Mouse (Mus musculus): ENCODE measurements around the gene Zrsr1. TPM values are rescaled to one million over a fixed set of nuclear protein-coding genes. Genes with fewer than 3 reads are reported as not detected.

Gene Zrsr1
- total and polyA plus RNA-seq, 3 experiments, result 10.4 to 15.8 TPM; not detected in 1

DNA sequence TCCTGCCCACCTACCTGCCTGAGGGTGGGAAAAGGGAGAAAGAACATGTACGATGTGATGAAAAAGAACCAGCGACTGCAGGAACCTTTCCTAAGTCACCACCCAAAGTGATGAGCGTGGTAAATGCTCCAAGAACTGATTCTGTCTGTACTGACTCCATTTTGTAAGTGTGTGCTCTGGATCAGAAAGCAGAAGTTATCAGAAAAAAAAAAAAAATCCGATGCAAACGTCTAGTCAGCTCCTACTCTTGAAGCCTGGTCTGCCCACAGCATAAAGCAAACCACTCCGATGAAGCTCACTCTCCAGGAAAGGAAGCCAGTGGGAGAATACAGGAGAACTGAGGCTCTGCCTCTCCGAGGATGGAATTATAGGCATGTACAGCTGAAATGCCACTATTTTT, 19.1 kb upstream of the Zrsr1 start:
- Histone ChIP-seq H3K4me3 (ENCODE audit: control insufficient read depth in 1 of 2, insufficient read depth in 1 of 2, low read depth in 2 of 2, low read length in 2 of 2) (no peak overlapping the region), H3K36me3 (ENCODE audit: control insufficient read depth in 1 of 2, insufficient read depth in 2 of 2, low read length in 2 of 2) (peaks cover 0 to 10% of the 10 kb centered on the region in 2 experiments; a peak in 3 of 4 replicates), H3K79me2 (ENCODE audit: control insufficient read depth, insufficient read depth, low read length, poor library complexity) (no peaks in the 10 kb centered on the region), H3K9ac (ENCODE audit: control insufficient read depth, low read depth, low read length, poor library complexity, severe bottlenecking) (no peak overlapping the region), H3K9me3 (replicated peaks; ENCODE audit: insufficient read depth, low read length) (no peaks in the 10 kb centered on the region), H3K27ac (ENCODE audit: control insufficient read depth, low read depth, low read length) (no peak overlapping the region), H3K27me3 (ENCODE audit: control insufficient read depth in 1 of 2, insufficient read depth in 2 of 2, low read length in 2 of 2) (no peaks in the 10 kb centered on the region), H3K4me1 (ENCODE audit: control insufficient read depth in 1 of 2, insufficient read depth in 2 of 2, low read length in 2 of 2) (peaks cover 3 to 10% of the 10 kb centered on the region in 2 experiments)
- TF ChIP-seq ZNF384 (IDR thresholded peaks at IDR 0.05; ENCODE audit: low read depth, low read length) (peak; percentile 60), MXI1 (IDR thresholded peaks at IDR 0.05; ENCODE audit: low read depth, low read length) (no peak)
- no peak for DNase-seq (ENCODE audit: low read depth, low spot score)

DNA sequence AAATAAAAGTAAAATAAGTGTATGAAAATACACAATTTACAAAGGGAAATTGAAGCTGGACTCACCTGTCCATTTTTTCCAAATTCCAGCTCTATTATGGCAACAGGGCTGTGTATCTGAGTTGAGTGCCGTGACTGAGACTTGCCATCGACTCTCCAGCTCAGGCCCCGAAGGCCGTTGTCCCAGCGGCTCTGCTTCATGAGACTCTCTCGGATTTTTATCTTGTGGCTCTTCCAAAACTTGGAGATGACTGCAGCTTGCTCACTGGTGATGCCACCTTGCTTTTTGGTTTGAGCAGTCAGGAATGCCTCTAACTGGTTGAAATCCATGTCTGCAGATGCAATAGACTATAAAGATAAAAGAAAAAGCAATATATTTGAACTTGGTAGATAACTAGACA, 15.5 kb upstream of the Zrsr1 start:
- H3K27me3 ChIP-seq (ENCODE audit: control insufficient read depth in 1 of 2, insufficient read depth in 2 of 2, low read length in 2 of 2), result no peaks in the 10 kb centered on the region
- H3K9me3 ChIP-seq (replicated peaks; ENCODE audit: insufficient read depth, low read length), result no peaks in the 10 kb centered on the region
- peaks cover 0 to 4% of the 10 kb centered on the region in 2 experiments; a peak in 1 of 4 replicates for H3K4me1 ChIP-seq (ENCODE audit: control insufficient read depth in 1 of 2, insufficient read depth in 2 of 2, low read length in 2 of 2)
- H3K27ac ChIP-seq (ENCODE audit: control insufficient read depth, low read depth, low read length), result no peak overlapping the region
- DNase-seq (ENCODE audit: low read depth, low spot score), result no peak
- TF ChIP-seq MAZ (IDR thresholded peaks at IDR 0.05; ENCODE audit: low read depth, low read length) (no peak), HCFC1 (IDR thresholded peaks at IDR 0.05; ENCODE audit: low read depth, low read length) (no peak), UBTF (IDR thresholded peaks at IDR 0.05; ENCODE audit: borderline replicate concordance, insufficient read depth, low read depth, low read length) (no peak), CTCF (IDR thresholded peaks at IDR 0.05 in 2 of 3, conservative IDR thresholded peaks at IDR 0.05 in 1 of 3; ENCODE audit: control insufficient read depth in 1 of 3, insufficient read depth in 1 of 3, low read depth in 2 of 3, low read length in 3 of 3, poor library complexity in 1 of 3, severe bottlenecking in 1 of 3) (no peak), SMC3 (IDR thresholded peaks at IDR 0.05; ENCODE audit: low read depth, low read length) (no peak), RAD21 (IDR thresholded peaks at IDR 0.05; ENCODE audit: low read depth, low read length) (no peak), ETS1 (IDR thresholded peaks at IDR 0.05; ENCODE audit: low read depth, low read length) (no peak), CHD2 (IDR thresholded peaks at IDR 0.05; ENCODE audit: low read length) (no peak), MYB (IDR thresholded peaks at IDR 0.05; ENCODE audit: low read depth, low read length) (no peak), MAFK (IDR thresholded peaks at IDR 0.05; ENCODE audit: borderline replicate concordance, low read depth, low read length) (no peak), KAT2A (conservative IDR thresholded peaks at IDR 0.05; ENCODE audit: low read depth, low read length) (no peak), USF2 (IDR thresholded peaks at IDR 0.05; ENCODE audit: borderline replicate concordance in 1 of 2, insufficient read depth in 1 of 2, low read depth in 1 of 2, low read length in 2 of 2) (no peak), ZNF384 (IDR thresholded peaks at IDR 0.05; ENCODE audit: low read depth, low read length) (no peak), ZKSCAN1 (IDR thresholded peaks at IDR 0.05; ENCODE audit: low read depth, low read length) (no peak), TAL1 (IDR thresholded peaks at IDR 0.05; ENCODE audit: low read length) (no peak), NELFE (IDR thresholded peaks at IDR 0.05; ENCODE audit: low read depth, low read length) (no peak), EP300 (IDR thresholded peaks at IDR 0.05; ENCODE audit: low read depth in 1 of 2, low read length in 2 of 2) (no peak), ZC3H11A (IDR thresholded peaks at IDR 0.05; ENCODE audit: low read depth, low read length) (no peak), JUND (IDR thresholded peaks at IDR 0.05; ENCODE audit: low read depth, low read length) (no peak)
- no peaks in the 10 kb centered on the region for H3K79me2 ChIP-seq (ENCODE audit: control insufficient read depth, insufficient read depth, low read length, poor library complexity)
- H3K9ac ChIP-seq (ENCODE audit: control insufficient read depth, low read depth, low read length, poor library complexity, severe bottlenecking), result no peak overlapping the region
- no peak overlapping the region for H3K4me3 ChIP-seq (ENCODE audit: control insufficient read depth in 1 of 2, insufficient read depth in 1 of 2, low read depth in 2 of 2, low read length in 2 of 2)
- H3K36me3 ChIP-seq (ENCODE audit: control insufficient read depth in 1 of 2, insufficient read depth in 2 of 2, low read length in 2 of 2), result no peaks in the 10 kb centered on the region; a peak in 1 of 4 replicates

All from MEL (cell line).